Mouse (Mus musculus): ENCODE data around the gene Fam186b. TPM values are rescaled to one million over a fixed set of nuclear protein-coding genes. Genes with fewer than 3 reads are reported as not detected.

The Fam186b gene
- 0.10 and 0.18 TPM in 2 replicates for polyA plus RNA-seq (2015; fragmentation: Nextera tagmentation; extraction: Ambion mirVana)

DNA sequence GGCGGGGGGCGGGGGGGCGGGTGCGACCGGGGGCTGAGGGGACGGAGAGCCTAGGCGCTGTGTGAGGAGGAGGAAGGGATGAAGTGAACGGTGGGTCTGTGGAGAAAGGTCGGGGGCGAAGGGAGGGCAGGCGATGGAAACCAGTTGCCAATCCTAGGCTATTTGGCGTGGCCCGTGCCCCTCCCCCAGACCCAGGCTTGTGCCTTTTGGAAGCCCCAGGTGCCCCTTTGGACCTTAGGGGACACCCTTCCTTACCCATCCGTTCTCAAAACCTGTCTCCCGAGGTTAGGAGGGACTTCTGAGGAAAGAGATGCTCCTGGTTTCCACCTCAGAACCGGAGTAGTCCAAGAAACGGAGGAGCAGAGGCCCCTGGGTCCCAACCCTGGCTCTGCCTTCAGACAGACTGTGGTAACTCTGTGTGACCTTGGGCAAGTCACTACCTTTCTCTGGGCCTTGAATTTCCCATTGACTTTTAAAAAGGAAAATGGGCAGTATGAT, at the start of gene Fam186b:
Fam186b (minus strand) TSS at position 405 of the 498 bp plus-strand sequence.
- H3K27me3 ChIP-seq = no peaks in the 10 kb centered on the region
- H3K9ac ChIP-seq = peak within 1 kb of the TSS; percentile 61
- no peaks in the 10 kb centered on the region for H3K9me3 ChIP-seq
- ATAC-seq (ENCODE audit: insufficient number of reproducible peaks, low FRiP score, low TSS enrichment, low read depth) = no peak
- peak within 1 kb of the TSS; percentile 69 for H3K4me2 ChIP-seq
- peak within 1 kb of the TSS; percentile 70 for H3K4me3 ChIP-seq
- WGBS = 2% methylated on average over 15 of the region's 17 CpGs
- H3K36me3 ChIP-seq = no peaks in the 10 kb centered on the region
- peak within 1 kb of the TSS; percentile 94 for H3K27ac ChIP-seq
- H3K4me1 ChIP-seq = peaks cover 22% of the 10 kb centered on the region

DNA sequence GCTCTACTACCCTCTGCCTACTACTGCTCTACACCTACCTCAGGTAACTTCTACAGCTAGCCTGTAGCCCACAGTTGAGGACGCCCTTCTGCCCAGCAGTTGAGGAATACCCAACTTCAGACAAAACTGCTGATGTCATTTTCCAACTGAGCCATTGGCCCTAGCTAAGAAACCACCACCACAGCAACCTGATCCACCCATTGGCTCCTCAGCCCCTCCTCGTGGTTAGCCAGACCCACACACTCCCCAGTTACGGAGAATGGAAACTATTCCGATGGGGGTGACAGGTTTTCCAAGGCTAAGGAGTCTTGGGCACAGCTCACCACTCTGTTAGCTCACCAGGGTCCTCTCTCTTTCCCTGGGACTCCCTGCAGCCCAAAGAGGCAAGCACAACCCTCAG, 49.3 kb upstream of the Fam186b start:
- 0 out of 2 replicates have a peak overlapping the region, but pooled peaks have one; percentile 1 for H3K4me2 ChIP-seq
- H3K9ac ChIP-seq = no peak overlapping the region
- H3K4me1 ChIP-seq = peaks cover 55% of the 10 kb centered on the region
- peak; percentile 50; the same call in 1 of the 2 replicates for ATAC-seq (ENCODE audit: insufficient number of reproducible peaks, low FRiP score, low TSS enrichment, low read depth)
- H3K27ac ChIP-seq = peak overlapping the region; percentile 91
- no peaks in the 10 kb centered on the region for H3K36me3 ChIP-seq
- H3K9me3 ChIP-seq = no peaks in the 10 kb centered on the region
- WGBS = 30% methylated on average over 4 of the region's 4 CpGs
- H3K27me3 ChIP-seq = no peaks in the 10 kb centered on the region
- no peak overlapping the region for H3K4me3 ChIP-seq

DNA sequence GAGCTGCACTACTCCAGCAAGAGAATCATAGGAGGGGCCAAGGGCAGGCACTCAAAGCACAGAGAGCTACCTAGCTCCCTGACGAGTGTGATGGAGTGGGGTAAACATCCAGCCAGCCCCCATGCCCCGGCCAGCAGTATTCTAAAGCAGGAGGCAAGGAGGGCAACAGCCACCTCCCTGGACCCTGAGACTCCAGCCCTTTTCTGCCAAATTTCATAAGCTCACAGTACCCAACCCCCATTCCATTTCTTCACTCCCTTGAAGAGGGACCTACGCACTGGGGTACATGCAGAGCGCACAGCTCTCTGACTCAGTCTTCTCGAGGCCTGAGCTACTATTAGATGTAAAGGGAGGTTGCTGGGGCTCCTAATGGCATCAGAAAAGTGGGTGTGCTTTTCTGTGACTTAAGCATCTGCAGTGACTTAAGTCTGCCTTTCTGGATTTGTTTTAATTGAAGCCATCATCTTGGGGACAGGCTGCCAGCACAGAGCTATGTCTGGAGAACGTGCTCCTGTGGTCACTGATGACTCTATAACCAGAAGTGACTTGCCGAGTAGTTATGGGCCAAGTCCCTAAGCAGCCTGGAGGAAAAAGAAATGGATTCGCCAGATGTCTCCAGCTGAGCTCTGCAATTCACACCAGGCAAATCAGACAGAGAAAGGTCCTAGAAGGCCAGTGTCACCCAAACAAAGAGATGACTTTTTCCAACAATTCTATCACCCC, 48.6 kb upstream of the Fam186b start:
- H3K27me3 ChIP-seq = no peaks in the 10 kb centered on the region
- H3K27ac ChIP-seq = peak overlapping the region; percentile 91
- no peaks in the 10 kb centered on the region for H3K9me3 ChIP-seq
- H3K36me3 ChIP-seq = no peaks in the 10 kb centered on the region
- no peak overlapping the region for H3K4me3 ChIP-seq
- H3K4me2 ChIP-seq = peak overlapping the region; percentile 20; the same call in 1 of the 2 replicates
- WGBS = 31% methylated on average over 8 of the region's 8 CpGs
- ATAC-seq (ENCODE audit: insufficient number of reproducible peaks, low FRiP score, low TSS enrichment, low read depth) = peak; percentile 46
- H3K9ac ChIP-seq = no peak overlapping the region
- peaks cover 60% of the 10 kb centered on the region for H3K4me1 ChIP-seq

DNA sequence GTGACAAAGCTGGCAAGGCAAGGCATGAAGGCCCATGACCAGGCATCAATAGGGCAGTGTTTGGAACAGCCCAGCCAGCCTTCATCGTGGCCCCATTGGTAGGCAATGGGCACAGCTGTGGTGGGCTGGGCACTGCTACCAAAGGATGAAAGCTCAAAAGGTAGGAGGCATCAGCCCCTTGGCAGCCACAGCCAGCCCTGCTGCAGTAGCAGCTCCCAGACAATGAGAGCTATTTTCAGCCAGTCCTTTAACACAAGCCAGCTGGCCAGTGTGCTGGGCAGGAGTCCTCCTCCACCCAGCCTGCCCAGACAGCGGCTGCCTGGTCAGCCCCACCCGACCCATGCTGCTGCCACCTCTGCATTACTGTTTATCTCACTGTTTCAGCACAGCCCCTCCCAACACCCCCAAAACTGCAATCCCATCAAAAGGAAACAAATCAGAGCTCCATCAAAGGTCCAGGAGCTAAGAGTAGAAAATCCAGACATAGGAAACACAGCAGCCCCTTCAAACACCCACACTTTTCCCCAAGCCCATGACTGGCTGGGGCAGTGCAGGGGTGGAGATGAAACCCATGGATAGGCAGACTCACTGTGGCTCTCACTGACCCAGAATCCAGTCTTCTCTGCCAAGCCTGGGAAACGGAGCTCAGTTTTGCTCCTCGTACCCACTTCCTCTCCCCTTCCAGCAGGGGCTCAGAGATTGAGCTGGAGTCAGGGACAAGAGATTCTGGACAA, 47.9 kb upstream of the Fam186b start:
- ATAC-seq (ENCODE audit: insufficient number of reproducible peaks, low FRiP score, low TSS enrichment, low read depth) = peak; percentile 62
- H3K4me3 ChIP-seq = no peak overlapping the region
- H3K4me1 ChIP-seq = peaks cover 64% of the 10 kb centered on the region
- WGBS = 29% methylated on average over 5 of the region's 5 CpGs
- H3K36me3 ChIP-seq = no peaks in the 10 kb centered on the region
- peak overlapping the region; percentile 91 for H3K27ac ChIP-seq
- H3K4me2 ChIP-seq = peak overlapping the region; percentile 20
- H3K9ac ChIP-seq = 0 out of 2 replicates have a peak overlapping the region, but pooled peaks have one; percentile 20
- no peaks in the 10 kb centered on the region for H3K27me3 ChIP-seq
- no peaks in the 10 kb centered on the region for H3K9me3 ChIP-seq

DNA sequence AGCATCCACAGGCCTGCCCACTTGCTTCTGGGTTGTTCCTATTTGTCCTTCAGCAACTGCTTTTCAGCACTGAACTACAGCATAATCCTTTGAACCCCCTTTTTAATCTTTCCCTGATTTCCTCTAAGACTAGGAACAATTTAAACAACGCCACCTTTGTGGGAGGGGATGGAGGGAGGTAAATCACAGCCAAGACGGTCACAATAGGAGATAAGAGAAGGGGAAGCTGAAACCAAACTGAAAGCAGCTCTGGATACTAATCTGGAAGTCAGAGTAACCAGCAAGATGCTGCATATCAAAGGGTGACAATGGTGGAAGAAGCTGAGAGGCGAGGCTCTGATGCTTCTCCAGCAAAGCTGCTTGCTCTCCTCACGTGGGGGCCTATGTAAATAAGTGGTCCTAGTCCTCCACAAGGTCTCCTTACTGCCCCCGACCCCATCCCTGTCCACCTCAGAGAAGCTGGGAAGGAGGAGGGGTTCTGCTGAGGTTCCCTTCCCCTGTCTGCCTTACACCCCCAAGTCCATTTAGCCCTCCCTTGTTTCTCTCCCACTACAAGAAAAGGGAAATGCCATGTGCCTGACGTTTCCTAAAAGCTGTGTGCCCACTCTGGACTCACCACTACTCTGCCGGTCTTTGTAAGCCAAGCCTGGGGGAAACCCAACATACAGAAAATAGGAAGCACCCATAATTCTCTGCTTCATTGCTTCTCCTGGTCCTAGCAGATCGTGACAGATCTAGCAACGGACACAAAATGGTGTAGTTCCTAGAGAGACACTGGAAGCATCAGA, 46.7 kb upstream of the Fam186b start:
- peak overlapping the region; percentile 91 for H3K27ac ChIP-seq

DNA sequence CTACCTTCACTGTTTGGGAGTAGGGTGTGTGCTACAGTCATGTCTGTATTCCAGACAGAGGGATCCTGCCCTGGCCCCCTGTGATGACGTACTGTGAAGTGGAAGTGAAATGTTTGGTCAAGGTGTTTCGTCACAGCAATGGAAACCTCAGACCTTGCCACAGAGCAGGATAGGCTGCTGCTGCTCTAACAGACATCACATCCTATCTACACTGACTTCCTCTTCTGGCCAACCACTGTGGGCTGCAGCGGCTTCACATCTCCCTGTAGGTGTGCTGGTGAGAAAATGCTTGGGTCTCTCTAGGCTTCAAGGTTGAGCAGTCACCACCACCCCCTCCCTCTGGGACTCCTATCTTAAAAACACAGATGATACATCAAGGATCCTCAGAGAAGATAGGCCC, 45.4 kb upstream of the Fam186b start:
- no peaks in the 10 kb centered on the region for H3K36me3 ChIP-seq
- no peak overlapping the region for H3K9ac ChIP-seq
- H3K27me3 ChIP-seq = no peaks in the 10 kb centered on the region
- no peak overlapping the region for H3K4me2 ChIP-seq
- peaks cover 74% of the 10 kb centered on the region for H3K4me1 ChIP-seq
- ATAC-seq (ENCODE audit: insufficient number of reproducible peaks, low FRiP score, low TSS enrichment, low read depth) = no peak
- H3K4me3 ChIP-seq = no peak overlapping the region
- H3K9me3 ChIP-seq = no peaks in the 10 kb centered on the region
- H3K27ac ChIP-seq = no peak overlapping the region
- 87% methylated on average over 3 of the region's 3 CpGs for WGBS

More for the DNA sequence above, 46.7 kb upstream of the Fam186b start:
- 61% methylated on average over 9 of the region's 9 CpGs for WGBS
- no peaks in the 10 kb centered on the region for H3K27me3 ChIP-seq
- H3K36me3 ChIP-seq = no peaks in the 10 kb centered on the region
- H3K9ac ChIP-seq = no peak overlapping the region
- no peaks in the 10 kb centered on the region for H3K9me3 ChIP-seq
- no peak for ATAC-seq (ENCODE audit: insufficient number of reproducible peaks, low FRiP score, low TSS enrichment, low read depth)
- H3K4me1 ChIP-seq = peaks cover 67% of the 10 kb centered on the region
- H3K4me3 ChIP-seq = no peak overlapping the region
- no peak overlapping the region for H3K4me2 ChIP-seq

DNA sequence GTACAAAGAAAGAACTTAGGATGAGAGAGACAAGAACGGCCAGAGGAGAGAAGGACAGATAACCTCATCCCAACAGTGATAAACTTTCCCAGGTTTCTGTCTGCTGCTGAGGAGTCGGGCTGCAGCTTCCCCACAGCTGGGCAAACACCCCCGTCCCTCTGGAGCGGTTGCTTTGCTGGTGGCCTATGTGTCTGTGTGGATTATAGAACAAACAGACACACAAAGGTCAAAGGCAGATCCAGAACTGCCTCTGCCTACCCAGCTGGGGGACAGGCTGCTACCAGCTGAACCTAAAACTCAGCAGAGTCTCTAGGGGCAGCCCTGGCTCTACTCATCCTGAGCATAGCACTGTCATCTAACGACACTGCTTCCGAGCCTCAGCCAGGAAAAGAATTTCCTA, 44.0 kb upstream of the Fam186b start:
- Histone ChIP-seq H3K36me3 (no peaks in the 10 kb centered on the region), H3K9me3 (no peaks in the 10 kb centered on the region), H3K4me2 (no peak overlapping the region), H3K9ac (no peak overlapping the region), H3K27ac (no peak overlapping the region; the same call in 1 of the 2 replicates), H3K27me3 (no peaks in the 10 kb centered on the region), H3K4me3 (no peak overlapping the region), H3K4me1 (peaks cover 78% of the 10 kb centered on the region)
- WGBS = 54% methylated on average over 6 of the region's 6 CpGs
- ATAC-seq (ENCODE audit: insufficient number of reproducible peaks, low FRiP score, low TSS enrichment, low read depth) = no peak

DNA sequence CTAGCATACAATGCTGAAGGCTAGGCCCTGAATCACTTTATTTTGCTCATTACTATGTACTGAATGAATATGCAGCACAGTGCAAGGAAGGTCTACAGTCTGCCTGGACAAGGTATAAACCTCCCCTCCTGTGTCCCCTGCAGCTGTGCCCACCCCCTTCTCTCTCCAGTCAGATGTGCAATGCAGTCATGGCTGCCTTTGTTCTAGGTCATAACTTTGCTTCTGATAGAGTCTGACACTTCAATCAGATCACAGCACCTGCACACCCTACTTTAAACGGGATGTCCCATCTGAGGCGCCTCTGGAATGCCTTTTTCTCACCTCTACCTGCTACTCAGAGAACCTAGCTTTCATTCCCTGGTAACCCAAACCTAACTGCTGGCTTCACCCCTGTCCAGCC, 43.2 kb upstream of the Fam186b start:
- 60% methylated on average over 2 of the region's 2 CpGs for WGBS

DNA sequence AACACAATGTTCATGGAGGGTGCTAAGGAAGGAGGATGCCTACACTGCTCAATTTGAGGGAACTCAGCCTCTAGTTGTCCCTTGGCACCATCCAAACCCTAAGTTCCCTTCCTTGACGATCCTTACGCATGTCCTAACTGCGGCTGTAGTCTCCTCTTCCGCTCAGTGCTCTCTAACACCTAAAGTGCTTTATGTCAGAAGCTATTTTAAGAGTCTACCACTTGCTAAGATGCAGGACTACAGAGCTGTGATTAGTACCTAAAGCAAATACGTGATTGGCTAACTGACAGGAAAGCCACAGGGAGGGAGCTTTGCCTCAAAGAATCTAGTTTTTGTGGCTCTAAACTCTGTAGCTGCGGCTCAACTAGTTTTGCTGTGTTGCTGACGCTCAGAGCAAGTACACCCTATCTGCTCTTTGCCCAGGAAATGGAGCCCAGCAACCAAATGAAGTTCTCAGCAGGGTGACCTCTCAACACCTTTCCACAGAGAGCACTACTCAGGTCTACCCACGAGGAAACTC, 40.2 kb upstream of the Fam186b start:
- H3K36me3 ChIP-seq = 0 out of 2 replicates have a peak, but pooled peaks cover 5% of the 10 kb centered on the region
- H3K27ac ChIP-seq = peak overlapping the region; percentile 95
- no peaks in the 10 kb centered on the region for H3K27me3 ChIP-seq
- H3K4me3 ChIP-seq = no peak overlapping the region
- H3K4me2 ChIP-seq = no peak overlapping the region
- no peak overlapping the region for H3K9ac ChIP-seq
- no peak for ATAC-seq (ENCODE audit: insufficient number of reproducible peaks, low FRiP score, low TSS enrichment, low read depth)
- peaks cover 76% of the 10 kb centered on the region for H3K4me1 ChIP-seq
- H3K9me3 ChIP-seq = no peaks in the 10 kb centered on the region
- 57% methylated on average over 8 of the region's 8 CpGs for WGBS

More for the DNA sequence above, 43.2 kb upstream of the Fam186b start:
- no peak overlapping the region for H3K9ac ChIP-seq
- H3K4me1 ChIP-seq = peaks cover 78% of the 10 kb centered on the region
- H3K27ac ChIP-seq = no peak overlapping the region
- H3K4me2 ChIP-seq = no peak overlapping the region
- no peak overlapping the region for H3K4me3 ChIP-seq
- no peaks in the 10 kb centered on the region for H3K27me3 ChIP-seq
- H3K9me3 ChIP-seq = no peaks in the 10 kb centered on the region
- ATAC-seq (ENCODE audit: insufficient number of reproducible peaks, low FRiP score, low TSS enrichment, low read depth) = no peak
- H3K36me3 ChIP-seq = no peaks in the 10 kb centered on the region

DNA sequence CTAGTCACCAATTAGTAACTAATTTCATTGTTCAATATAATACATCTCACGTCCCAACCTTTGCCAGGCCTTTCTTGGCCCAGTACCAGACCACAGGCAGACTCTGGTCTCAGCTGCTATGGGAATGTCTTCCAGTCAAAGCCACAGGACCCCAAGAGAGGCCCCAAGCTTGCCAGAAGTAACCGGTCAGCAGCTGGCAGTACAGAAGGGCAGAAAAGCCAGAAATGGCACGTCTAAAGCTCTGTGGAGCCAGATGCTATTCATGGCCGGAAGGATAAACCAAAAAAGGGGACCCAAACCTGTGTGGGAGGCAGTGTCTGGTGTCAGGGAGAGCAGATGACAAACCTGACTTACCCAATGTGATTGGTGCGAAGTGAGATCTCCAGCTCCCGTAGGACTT, 38.8 kb upstream of the Fam186b start:
- H3K4me1 ChIP-seq = peaks cover 68% of the 10 kb centered on the region
- H3K27me3 ChIP-seq = no peaks in the 10 kb centered on the region
- no peak overlapping the region for H3K4me2 ChIP-seq
- H3K36me3 ChIP-seq = peaks cover 15% of the 10 kb centered on the region
- H3K4me3 ChIP-seq = no peak overlapping the region
- ATAC-seq (ENCODE audit: insufficient number of reproducible peaks, low FRiP score, low TSS enrichment, low read depth) = no peak
- WGBS = 39% methylated on average over 6 of the region's 6 CpGs
- no peaks in the 10 kb centered on the region for H3K9me3 ChIP-seq
- peak overlapping the region; percentile 95 for H3K27ac ChIP-seq
- no peak overlapping the region for H3K9ac ChIP-seq

DNA sequence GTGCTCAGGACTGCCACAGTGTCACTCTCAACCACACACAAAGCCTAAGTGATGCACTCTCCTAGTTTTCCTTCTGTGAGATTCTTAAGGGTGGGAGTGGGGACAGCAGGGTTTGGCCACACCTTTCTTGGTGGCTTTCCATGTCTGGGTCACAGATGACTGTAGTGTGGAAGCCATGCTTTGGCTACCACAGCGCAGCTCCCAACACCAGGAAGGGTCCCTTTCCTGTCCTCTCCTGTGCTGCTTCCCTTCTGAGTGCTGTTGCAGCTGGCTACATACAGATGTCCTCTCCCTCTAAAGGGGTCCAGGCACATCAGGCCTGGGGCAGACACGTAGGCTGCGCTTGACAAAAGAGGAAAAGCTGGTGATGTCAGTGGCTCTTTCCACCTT, 38.0 kb upstream of the Fam186b start:
- peak; percentile 25 for ATAC-seq (ENCODE audit: insufficient number of reproducible peaks, low FRiP score, low TSS enrichment, low read depth)
- H3K27ac ChIP-seq = peak overlapping the region; percentile 95
- no peaks in the 10 kb centered on the region for H3K27me3 ChIP-seq
- H3K4me1 ChIP-seq = peaks cover 63% of the 10 kb centered on the region
- no peak overlapping the region for H3K9ac ChIP-seq
- H3K9me3 ChIP-seq = no peaks in the 10 kb centered on the region
- 66% methylated on average over 3 of the region's 3 CpGs for WGBS
- H3K4me3 ChIP-seq = no peak overlapping the region
- H3K36me3 ChIP-seq = peaks cover 23% of the 10 kb centered on the region
- H3K4me2 ChIP-seq = peak overlapping the region; percentile 26; the same call in 1 of the 2 replicates
